Mouse (Mus musculus): ENCODE measurements at regions not wholly inside any gene's neighbourhood (a gene's known extent, or its start where the extent isn't known, plus 50 kb on each side); places are given as distances from the start of the nearest gene placed in this dataset.
"Not testable (repeated sequence)": the region's sequence is repeated elsewhere in the genome, so short reads cannot be mapped to it uniquely, and the experiment has no call there.

DNA sequence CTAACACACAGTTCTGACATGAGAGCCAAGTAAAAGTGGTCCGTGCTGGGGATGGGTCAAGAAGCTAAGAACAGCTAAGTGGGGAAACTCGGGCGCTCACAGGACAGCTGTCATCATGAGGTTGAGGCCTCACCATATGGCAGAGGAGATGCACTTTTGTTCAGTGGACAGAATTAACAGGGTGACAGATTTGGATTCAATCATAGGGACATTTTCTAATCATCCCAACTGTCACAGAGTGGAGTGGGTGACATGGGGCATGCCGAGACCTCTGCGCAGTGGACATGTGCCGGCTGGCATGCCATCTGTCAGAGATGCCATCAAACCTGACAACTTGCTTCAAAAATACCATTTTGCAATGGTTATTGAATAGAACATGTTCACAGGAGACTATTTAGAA, 215.1 kb upstream of the Tmc3 start:
- DNase-seq = no peak
- intact Hi-C loops (cut with DNase I) = no loop called here

DNA sequence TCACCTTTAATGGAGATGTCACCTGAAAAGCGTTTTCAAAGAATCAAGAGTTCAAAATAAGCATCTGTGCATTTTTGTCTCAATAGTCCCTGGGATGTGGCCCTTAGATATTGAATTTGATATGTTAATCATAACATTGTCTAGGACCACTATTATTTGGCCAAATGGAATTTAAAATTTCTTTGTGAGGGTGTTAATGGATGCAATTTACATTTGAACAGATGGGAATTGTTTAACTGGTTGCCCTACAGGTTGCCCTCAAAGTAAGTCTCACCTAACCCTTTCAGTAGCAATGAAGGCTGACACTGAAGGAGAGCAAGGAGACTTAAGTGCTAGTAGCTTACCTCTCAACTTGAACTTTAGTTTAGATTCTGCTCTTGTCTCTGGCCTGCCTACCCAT, 207.9 kb upstream of the Tmc3 start:
- intact Hi-C loops (cut with DNase I) = no loop called here

GRCm38 (mm10) chr7:83381381-83382181, 203.1 kb upstream of the Tmc3 start:
- intact Hi-C loops (cut with DNase I) = no loop called here
- DNase-seq = no peak

More for the DNA sequence above, 207.9 kb upstream of the Tmc3 start:
- DNase-seq = no peak

DNA sequence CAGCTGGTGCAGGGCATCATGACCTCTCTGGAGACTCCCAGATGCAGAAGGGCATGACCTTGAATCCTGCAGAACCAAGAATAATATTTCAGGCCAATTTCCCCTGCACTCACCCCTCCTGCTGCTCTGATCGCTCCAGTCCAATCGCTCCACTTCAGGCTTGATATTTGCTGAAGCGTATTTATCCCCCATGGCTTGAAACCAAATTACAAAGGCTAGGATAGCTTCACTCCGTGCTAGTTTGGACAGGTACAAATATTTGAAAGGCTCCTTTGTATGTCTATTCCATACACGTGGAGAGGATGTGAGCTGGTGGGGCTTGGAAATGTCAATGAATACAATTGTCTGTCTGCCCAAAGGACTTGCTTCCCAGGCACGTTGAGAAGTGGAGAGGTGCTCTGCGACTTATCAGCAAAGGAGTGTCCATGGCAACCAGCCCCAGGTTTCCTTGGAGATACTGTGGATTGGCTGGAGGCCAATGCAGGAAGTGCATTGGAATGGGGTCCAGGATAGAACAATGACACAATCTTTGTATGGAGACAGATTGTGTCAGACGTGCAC, 201.8 kb upstream of the Tmc3 start:
- peak; percentile 9 to 20 for DNase-seq
- intact Hi-C loops (cut with DNase I) = no loop called here

DNA sequence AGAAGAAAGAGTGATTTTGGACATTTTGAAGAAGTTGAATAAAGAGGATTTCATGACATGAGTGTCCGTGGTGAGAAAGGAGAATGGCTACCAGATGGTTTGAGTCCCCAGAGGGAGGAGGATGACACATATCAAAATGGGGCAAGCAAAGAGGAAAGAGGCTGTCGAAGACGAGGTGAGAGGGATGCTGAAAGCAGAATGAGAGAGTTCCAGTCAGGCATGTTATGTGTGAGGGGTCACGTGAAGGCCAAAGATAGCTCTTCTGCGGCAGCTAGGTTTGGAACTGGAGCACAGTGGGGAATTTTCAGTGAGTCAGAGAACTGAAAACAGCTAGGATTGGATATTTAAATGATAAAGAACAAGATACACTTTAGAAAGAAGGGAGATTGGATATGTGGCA, 193.3 kb upstream of the Tmc3 start:
- intact Hi-C loops (cut with DNase I) = no loop called here
- no peak for DNase-seq

DNA sequence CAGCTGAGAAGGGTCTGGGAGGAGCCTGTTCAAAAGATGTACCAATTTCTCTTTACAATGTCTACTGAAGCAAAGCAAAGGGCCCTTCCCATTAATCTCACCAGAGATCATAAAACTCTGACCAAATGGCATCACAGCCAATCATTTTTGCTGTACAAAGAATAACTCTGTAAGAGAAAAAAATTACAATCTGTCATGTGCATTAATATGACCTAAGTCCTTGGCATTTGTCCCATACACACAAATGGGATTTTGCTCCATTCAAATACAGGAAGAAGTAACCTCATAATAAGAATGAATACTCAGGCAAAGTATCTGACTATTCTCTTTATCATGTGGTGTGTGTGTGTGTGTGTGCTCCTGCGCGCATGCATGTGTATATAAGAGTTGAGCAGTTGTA, 192.5 kb upstream of the Tmc3 start:
- intact Hi-C loops (cut with DNase I) = no loop called here
- no peak for DNase-seq

- intact Hi-C loops (cut with DNase I) = no loop called here
- no peak for DNase-seq
These were observed 192.1 kb upstream of the Tmc3 start for GRCm38 (mm10) chr7:83392625-83393024.

GRCm38 (mm10) chr7:83394156-83394555, 190.6 kb upstream of the Tmc3 start:
- DNase-seq = no peak
- intact Hi-C loops (cut with DNase I) = no loop called here

GRCm38 (mm10) chr7:83399668-83400067, 185.1 kb upstream of the Tmc3 start:
- intact Hi-C loops (cut with DNase I) = no loop called here
- DNase-seq = no peak

GRCm38 (mm10) chr7:83401001-83401400, 183.7 kb upstream of the Tmc3 start:
- intact Hi-C loops (cut with DNase I) = no loop called here
- DNase-seq = no peak

DNA sequence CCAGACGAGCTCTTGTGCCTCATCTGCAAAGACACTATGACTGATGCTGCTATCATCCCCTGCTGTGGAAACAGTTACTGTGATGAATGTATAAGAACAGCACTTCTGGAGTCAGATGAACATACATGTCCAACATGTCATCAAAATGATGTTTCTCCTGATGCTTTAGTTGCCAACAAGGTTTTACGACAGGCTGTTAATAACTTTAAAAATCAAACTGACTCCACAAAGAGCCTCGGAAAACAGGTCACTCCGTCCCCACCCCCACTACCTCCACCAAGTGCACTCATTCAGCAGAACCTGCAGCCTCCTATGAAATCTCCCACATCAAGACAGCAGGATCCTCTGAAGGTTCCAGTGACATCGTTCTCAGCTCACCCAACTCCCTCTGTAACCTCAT, 172.0 kb upstream of the Tmc3 start:
- intact Hi-C loops (cut with DNase I); DNase-seq: not testable (repeated sequence)

GRCm38 (mm10) chr7:83429929-83430556, 154.7 kb upstream of the Tmc3 start:
- no peak for DNase-seq
- intact Hi-C loops (cut with DNase I) = no loop called here

DNA sequence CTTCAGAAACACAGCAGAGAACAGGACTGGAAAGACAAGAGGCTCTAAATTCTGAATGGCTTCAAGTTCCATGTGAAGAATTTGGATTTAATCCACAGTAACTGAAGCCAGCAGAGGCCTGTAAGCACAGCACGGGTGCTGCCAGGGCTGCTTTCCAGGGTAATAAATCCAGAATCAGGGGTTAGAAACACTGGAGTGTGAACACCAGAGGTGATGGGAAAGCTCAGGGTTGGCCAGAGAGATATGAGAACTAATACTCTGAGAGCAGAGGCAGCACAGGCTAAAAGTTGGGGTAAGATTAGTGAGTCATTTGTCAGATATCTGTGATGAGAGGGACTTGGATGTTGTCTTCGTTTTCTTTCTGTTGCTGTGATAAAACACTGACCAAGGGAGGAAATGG, 153.6 kb upstream of the Tmc3 start:
- peak; percentile 21 to 48 for DNase-seq

GRCm38 (mm10) chr7:83432843-83433242, 151.9 kb upstream of the Tmc3 start:
- no peak for DNase-seq
- intact Hi-C loops (cut with DNase I) = no loop called here

More for the DNA sequence above, 153.6 kb upstream of the Tmc3 start:
- intact Hi-C loops (cut with DNase I) = no loop called here

DNA sequence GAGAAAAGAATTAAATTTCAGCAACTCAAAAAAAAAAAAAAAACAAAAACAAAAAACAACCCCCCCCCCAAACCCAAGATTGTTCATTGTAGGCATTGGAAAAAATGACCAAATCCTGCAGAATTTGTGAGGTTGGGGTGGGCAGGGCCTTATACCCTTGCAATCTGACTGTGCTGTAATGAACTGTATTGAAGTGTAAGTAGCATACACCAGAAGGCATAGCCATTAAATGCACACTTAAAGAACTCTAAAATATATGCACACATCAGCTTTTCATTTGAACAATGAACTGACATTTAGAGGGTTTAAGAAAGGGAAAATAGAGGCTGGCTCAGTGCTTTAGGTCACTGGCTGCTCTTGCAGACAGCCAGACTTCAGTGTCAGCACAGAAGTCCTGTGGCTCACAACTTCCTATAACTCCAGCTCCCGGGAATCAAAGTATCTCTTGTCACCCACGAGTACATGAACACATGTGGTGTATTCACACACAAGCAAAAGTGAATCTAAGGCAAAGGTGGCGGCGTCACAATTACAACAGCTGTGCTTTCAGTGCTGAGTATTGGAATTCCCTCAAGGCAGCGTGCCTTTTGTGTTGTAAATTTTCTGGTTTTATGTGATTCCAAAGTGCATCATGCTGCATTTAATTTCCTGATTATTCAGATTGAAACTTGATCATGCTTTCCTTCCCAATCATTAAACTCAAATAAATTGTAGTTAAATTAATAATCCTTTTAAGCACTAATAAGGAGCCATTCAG, 150.6 kb upstream of the Tmc3 start:
- intact Hi-C loops (cut with DNase I) = no loop called here
- DNase-seq = no peak

GRCm38 (mm10) chr7:83438538-83439393, 146.0 kb upstream of the Tmc3 start:
- intact Hi-C loops (cut with DNase I) = no loop called here
- DNase-seq = peak in 1 of 2 experiments; percentile 21

DNA sequence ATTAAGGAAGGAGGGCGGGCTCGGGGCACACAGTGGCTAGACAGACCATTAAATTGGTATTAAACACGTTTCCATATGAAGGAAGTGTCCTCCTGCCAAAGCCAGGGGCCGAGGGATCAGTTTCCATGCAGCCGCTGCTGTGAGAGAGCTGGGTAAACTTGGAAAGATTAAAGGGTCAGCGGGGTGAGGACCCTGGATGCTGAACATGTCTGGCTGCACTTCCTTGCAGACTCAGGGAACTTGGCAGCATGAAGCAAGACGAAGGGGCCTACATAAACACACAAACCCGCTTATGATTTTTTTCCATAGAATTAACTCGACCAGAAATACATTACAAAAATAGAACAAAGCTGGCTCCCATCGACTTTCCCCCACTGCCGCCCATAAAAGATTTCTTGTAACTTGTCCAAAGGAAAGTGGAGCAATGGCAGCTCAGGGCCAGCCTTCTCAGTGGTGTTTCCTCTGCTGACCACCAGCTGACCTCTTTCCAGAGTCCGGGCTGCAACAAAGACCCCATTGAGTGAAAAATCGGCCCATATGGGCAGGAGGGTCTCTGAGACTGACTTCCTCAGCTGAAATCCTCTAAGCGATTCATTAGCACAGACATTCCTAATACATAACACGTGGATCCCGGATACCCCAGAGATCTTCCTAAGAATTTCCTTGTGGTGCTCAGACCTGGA, 141.0 kb upstream of the Tmc3 start:
- intact Hi-C loops (cut with DNase I) = loop anchor here (2.0 kb wide), 1 partner anchor 105 kb away; no protein-coding TSS in a partner anchor
- no peak for DNase-seq

DNA sequence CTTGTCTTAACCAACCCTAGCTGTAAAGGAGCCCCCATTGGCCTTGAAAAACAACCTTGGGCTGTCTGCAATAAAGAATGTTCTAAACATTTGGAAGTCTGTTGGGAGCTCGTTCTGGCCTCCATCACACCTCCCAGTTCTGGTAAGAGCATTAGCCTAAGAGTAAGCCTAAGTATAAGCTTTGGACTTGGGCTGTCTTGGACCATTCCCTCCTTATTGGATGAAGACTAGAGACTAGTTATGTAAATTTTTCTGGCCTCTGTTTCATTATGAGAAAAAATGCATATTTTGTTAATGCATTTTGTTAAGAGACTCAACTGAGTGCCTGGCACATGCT, 140.5 kb upstream of the Tmc3 start:
- no peak for DNase-seq
- intact Hi-C loops (cut with DNase I) = no loop called here

- intact Hi-C loops (cut with DNase I) = no loop called here
These were observed 139.4 kb upstream of the Tmc3 start for GRCm38 (mm10) chr7:83445181-83445926.

More at GRCm38 (mm10) chr7:83445181-83445926, 139.4 kb upstream of the Tmc3 start:
- no peak for DNase-seq

All from heart, postnatal 14 days (tissue).